Mouse (Mus musculus) G1E (cell line): ENCODE data around the gene Fbxo47.

Source experiments
- CTCF ChIP-seq: IDR thresholded peaks from 2 replicates; pipeline ENCODE4 v1.5.1; 2012; ENCODE audit warnings: low read depth, low read length, inconsistent platforms, mixed read lengths
- GATA1 ChIP-seq: IDR thresholded peaks from 2 replicates; pipeline ENCODE4 v1.6.1; 2012; ENCODE audit warnings: borderline replicate concordance, low read length, inconsistent platforms, mixed read lengths
- POLR2AphosphoS5 ChIP-seq: IDR thresholded peaks from 2 replicates; pipeline ENCODE4 v1.6.1; 2012; ENCODE audit warnings: low read depth, low read length, inconsistent platforms; ENCODE audit not compliant: insufficient replicate concordance

- TF ChIP-seq CTCF (no peak), GATA1 (no peak), POLR2AphosphoS5 (no peak)
Measured at GRCm38 (mm10) chr11:97904801-97905200, 20.8 kb upstream of the Fbxo47 start.
